Mouse (Mus musculus) adrenal gland, adult 18-20 months (tissue): ENCODE data around the gene Olfr625-ps1. TPM values are rescaled to one million over a fixed set of nuclear protein-coding genes. Genes with fewer than 3 reads are reported as not detected.
"Not testable (repeated sequence)": the region's sequence is repeated elsewhere in the genome, so short reads cannot be mapped to it uniquely, and the experiment has no call there.

ENCODE experiments used
- DNase-seq, 2 experiments: peaks; one replicate each; pipeline ENCODE4 v3.0.0; 2021 to 2022; ENCODE audit warnings: low spot score in 2 of 2
- long read RNA-seq, 2 experiments: library from polyadenylated mRNA; stranded (forward); transcript quantifications; one replicate each; pipeline ENCODE4 v2.0.0; 2021
- total RNA-seq, 2 experiments: library from RNA; stranded (reverse); gene quantifications; 1 replicate in 1 of 2; 2 replicates in 1 of 2; pipeline ENCODE4 v1.2.3; 2021

The Olfr625-ps1 gene
- not detected for total RNA-seq
- long read RNA-seq, experiment 1: 0 reads
- long read RNA-seq, experiment 2: 0 reads

DNA sequence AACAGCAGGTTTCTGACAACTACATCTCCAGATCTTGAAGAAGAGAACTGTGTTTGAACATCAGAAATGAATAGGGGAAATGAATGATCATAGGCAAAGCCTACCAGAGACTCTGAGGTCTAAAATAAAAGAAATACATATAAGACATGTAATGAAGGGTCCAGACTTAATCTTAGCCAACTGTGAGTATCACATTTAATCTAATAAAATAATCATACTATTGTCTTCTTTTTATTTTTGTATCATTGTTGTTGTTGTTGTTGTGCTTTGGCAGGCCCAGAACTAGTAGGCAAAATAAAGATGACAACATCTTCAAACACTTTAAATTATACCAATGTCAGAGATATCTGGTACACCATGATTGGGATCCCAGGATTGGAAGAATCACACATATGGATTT, at the start of gene Olfr625-ps1:
Gene Olfr625-ps1 (plus strand): TSS at position 301 of the 400 bp plus-strand sequence.
- no peak for DNase-seq

DNA sequence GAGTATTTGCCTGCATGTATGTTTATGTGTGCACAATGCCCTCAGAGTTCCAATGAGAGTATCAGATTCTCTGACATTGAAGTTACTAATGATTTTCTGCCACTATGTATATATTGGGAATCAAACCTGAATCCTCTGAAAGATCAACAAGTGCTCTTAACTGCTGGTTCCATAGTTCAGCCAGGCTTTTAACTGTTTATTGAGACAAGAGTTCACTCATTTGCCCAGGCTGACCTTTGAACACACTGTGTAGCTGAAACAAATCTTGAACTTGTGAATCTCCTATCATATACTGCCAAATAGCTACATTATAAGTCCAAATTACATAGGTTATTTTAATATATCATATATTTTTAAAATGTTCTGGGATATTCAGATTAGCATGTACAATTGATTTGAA, 45.7 kb upstream of the Olfr625-ps1 start:
- DNase-seq: no peak

GRCm38 (mm10) chr7:103642602-103643001, 39.9 kb upstream of the Olfr625-ps1 start, which contains the start of gene Olfr622:
Olfr622 (minus strand) TSS chr7:103642702.
- no peak for DNase-seq

DNA sequence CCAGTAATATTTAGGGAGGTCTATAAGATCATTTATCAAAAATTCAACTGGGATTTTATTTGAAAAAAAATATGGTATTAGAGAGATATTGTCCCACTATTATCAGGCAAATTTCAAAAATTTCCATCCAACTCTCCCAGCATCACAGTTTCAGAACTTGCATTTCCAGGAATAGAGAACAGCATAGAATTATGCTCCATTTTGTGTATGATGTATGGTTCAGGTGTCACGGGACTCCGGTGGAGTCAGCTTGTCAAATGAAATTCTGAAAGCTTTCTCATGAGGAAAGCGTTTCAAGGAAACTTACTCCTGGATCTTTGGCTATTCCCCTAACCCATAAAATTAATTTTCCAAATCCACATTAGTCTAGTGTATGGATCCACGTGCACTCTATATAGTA, 38.5 kb upstream of the Olfr625-ps1 start:
- no peak for DNase-seq

GRCm38 (mm10) chr7:103663598-103663997, 18.9 kb upstream of the Olfr625-ps1 start, which contains the start of gene Olfr623:
Olfr623 (minus strand) TSS chr7:103663698.
- DNase-seq: no peak

DNA sequence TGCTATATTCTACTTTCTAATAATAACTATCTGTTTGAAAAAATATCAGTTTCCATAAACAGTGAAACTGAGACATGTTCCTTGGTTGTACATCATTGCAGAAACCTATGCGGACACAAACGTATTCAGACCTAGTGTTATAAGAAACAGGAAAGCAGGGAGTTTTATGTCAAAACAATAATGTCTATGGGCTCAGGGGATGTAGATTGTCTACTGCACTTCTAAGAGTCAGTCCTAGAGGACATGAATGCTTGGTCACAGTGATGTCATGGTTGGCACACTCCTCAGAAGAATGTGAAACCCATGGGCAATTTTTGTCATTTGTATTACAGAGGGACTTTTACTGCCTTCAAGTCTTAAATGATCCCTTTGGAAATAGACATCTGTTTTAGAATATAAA, 11.4 kb upstream of the Olfr625-ps1 start, which contains the start of gene Olfr624:
Gene Olfr624 (minus strand): TSS at position 101 of the 400 bp plus-strand sequence.
- no peak for DNase-seq

DNA sequence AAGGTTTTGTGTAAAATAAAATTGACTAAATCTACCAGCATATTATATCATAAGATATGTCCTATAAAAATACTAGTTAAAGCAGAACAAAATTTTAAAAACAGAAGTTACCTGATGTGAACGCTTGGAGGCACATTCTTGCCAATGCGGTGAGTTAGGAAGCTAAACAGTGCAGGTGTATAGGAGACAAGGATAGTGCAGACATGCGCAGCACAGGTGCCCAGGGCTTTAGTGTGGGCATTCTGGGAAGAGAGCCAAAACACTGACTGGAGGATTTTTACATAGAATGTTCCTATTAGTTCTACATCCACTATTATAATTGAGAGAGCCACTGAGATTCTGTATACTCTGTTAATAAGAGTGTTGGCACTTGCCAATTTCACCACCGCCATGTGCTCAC, 16.9 kb downstream of the Olfr625-ps1 start:
- DNase-seq: no peak

DNA sequence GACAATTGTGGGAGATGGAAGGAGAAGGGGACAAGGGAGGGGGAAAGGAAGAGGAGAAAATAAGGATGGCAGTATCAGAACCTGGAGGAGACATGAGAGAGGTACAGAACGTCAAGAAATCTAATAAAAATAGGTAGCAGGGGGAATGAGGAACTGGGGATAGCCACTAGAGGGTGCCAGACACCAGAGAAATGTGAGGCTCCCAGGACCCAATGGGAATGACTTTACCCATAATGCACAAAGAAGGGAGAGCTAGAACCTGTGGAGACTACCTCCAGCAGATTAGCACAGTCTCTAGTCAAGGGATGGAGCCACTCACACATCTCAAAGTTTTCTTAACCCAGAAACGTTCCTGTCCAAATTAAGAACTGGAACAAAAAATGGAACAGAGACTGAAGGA, 29.5 kb downstream of the Olfr625-ps1 start:
- DNase-seq: no peak

DNA sequence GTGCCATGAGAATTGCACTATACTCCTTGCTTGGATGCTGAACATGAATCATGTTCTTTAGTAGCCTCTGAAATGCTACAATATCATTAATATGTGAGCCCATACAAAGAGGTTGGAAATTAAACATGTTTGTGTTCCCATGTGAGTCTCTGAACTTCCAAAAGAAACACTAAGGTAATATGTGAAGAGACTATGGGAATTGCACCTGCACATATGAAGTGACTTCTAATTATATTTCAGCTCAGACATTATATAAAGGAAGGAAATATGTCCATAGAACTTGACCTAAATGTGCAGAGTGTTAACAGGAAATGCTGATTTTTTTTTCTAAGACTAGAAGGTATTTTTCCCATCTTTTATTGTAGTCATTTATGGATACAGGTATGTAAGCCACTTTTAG, 31.9 kb downstream of the Olfr625-ps1 start, which contains the start of gene Olfr243:
Gene Olfr243 (plus strand): TSS at position 301 of the 400 bp plus-strand sequence.
- DNase-seq: no peak

DNA sequence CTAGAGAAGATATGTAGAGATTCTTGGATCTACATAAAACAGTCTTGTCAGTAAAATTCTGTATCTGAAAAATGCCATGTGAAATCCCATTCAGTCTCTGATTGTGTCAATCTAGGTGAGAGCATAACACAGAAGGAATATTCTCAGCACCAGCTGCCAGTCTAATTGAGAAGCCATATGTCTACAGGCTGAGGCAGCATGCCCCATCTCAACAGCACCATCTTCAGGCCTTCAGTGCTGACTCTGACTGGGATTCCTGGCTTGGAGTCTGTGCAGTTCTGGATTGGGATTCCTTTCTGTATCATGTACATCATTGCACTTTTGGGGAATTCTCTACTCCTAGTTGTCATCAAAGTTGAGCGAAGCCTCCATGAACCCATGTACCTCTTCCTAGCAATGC, 33.9 kb downstream of the Olfr625-ps1 start:
- not testable (repeated sequence) for DNase-seq

DNA sequence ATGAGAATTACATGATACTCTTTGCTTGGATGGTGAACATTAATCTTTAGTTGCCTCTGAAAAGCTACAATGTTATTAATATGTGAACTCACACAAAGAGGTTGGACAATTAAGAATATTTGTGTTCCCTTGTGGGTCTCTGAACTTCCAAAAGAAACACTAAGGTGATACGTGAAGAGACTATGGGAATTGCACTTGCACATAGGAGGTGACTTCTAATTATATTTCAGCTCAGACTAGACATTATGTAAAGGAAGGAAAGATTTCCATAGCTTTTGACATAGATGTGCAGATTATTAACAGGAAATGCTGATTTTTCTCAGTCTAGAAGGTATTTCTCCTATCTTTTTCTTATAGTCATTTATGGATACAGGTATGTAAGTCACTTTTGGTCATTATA, 47.6 kb downstream of the Olfr625-ps1 start, which contains the start of gene Olfr628:
Gene Olfr628 (plus strand): TSS at position 301 of the 400 bp plus-strand sequence.
- DNase-seq: no peak

Other genes starting within 250 kb of the Olfr625-ps1 start
- gene Olfr605, start 237.3 kb upstream of the Olfr625-ps1 start, total RNA-seq: not detected
- not detected for gene Olfr606, start 233.7 kb upstream of the Olfr625-ps1 start, total RNA-seq
- gene Olfr607, start 218.6 kb upstream of the Olfr625-ps1 start, total RNA-seq: not detected
- not detected for gene Olfr608, start 212.8 kb upstream of the Olfr625-ps1 start, total RNA-seq
- not detected for gene Olfr609, start 184.7 kb upstream of the Olfr625-ps1 start, total RNA-seq
- not detected for gene Olfr610, start 170.6 kb upstream of the Olfr625-ps1 start, total RNA-seq
- not detected for gene Olfr611, start 161.9 kb upstream of the Olfr625-ps1 start, total RNA-seq
- not detected for gene Olfr612, start 140.0 kb upstream of the Olfr625-ps1 start, total RNA-seq
- gene Olfr613, start 134.6 kb upstream of the Olfr625-ps1 start, total RNA-seq: not detected
- gene Olfr615, start 126.6 kb upstream of the Olfr625-ps1 start, total RNA-seq: not detected
- not detected for gene Olfr616, start 113.6 kb upstream of the Olfr625-ps1 start, total RNA-seq
- not detected for gene Olfr617, start 109.7 kb upstream of the Olfr625-ps1 start, total RNA-seq
- gene Olfr618, start 92.6 kb upstream of the Olfr625-ps1 start, total RNA-seq: not detected
- gene Olfr619, start 82.1 kb upstream of the Olfr625-ps1 start, total RNA-seq: not detected
- not detected for gene Olfr620, start 70.2 kb upstream of the Olfr625-ps1 start, total RNA-seq
- gene Olfr622, start 40.0 kb upstream of the Olfr625-ps1 start, total RNA-seq: not detected
- gene Olfr623, start 19.0 kb upstream of the Olfr625-ps1 start, total RNA-seq: not detected
- not detected for gene Olfr624, start 11.5 kb upstream of the Olfr625-ps1 start, total RNA-seq
- gene Olfr243, start 32.0 kb downstream of the Olfr625-ps1 start, total RNA-seq: not detected
- not detected for gene Olfr628, start 47.7 kb downstream of the Olfr625-ps1 start, total RNA-seq
- not detected for gene Olfr629, start 62.2 kb downstream of the Olfr625-ps1 start, total RNA-seq
- not detected for gene Olfr630, start 74.6 kb downstream of the Olfr625-ps1 start, total RNA-seq
- gene Olfr69, start 88.9 kb downstream of the Olfr625-ps1 start, total RNA-seq: not detected
- not detected for gene Olfr68, start 97.0 kb downstream of the Olfr625-ps1 start, total RNA-seq
- gene Olfr67, start 109.1 kb downstream of the Olfr625-ps1 start, total RNA-seq: not detected
- 100 to 1,000 TPM; 185 to 588 TPM for gene Hbb-bt, start 131.3 kb downstream of the Olfr625-ps1 start, total RNA-seq
- gene Hbb-bs, start 145.4 kb downstream of the Olfr625-ps1 start, total RNA-seq: 1,000 to 10,000 TPM; 1,754 to 4,577 TPM
- gene Hbb-bh2, start 157.8 kb downstream of the Olfr625-ps1 start, total RNA-seq: not detected
- not detected for gene Hbb-bh1, start 160.4 kb downstream of the Olfr625-ps1 start, total RNA-seq
- not detected for gene Hbb-y, start 170.5 kb downstream of the Olfr625-ps1 start, total RNA-seq
- not detected for gene Olfr66, start 203.5 kb downstream of the Olfr625-ps1 start, total RNA-seq
- not detected for gene Olfr64, start 211.8 kb downstream of the Olfr625-ps1 start, total RNA-seq
- not detected for gene Olfr65, start 220.8 kb downstream of the Olfr625-ps1 start, total RNA-seq
- not detected for gene Olfr631, start 246.1 kb downstream of the Olfr625-ps1 start, total RNA-seq